Mouse (Mus musculus): ENCODE measurements at regions not wholly inside any gene's neighbourhood (a gene's known extent, or its start where the extent isn't known, plus 50 kb on each side); places are given as distances from the start of the nearest gene placed in this dataset.

- Histone ChIP-seq H3K4me1 (ENCODE audit: control insufficient read depth, insufficient read depth, low read length) (no peaks in the 10 kb centered on the region), H3K27me3 (ENCODE audit: control insufficient read depth, insufficient read depth, low read length) (no peaks in the 10 kb centered on the region), H3K9ac (ENCODE audit: low read depth, low read length) (no peak overlapping the region), H3K9me3 (replicated peaks; ENCODE audit: control insufficient read depth, low read length) (no peaks in the 10 kb centered on the region), H3K36me3 (ENCODE audit: control insufficient read depth, insufficient read depth, low read length) (no peaks in the 10 kb centered on the region), H3K27ac (ENCODE audit: low read depth, low read length) (no peak overlapping the region), H3K4me3 (ENCODE audit: low read depth, low read length) (no peak overlapping the region), H3K4me2 (no peak overlapping the region)
- ATAC-seq (replicated peaks; ENCODE audit: insufficient number of reproducible peaks, low FRiP score, low TSS enrichment), result no peak
These were observed 715.4 kb upstream of the Nr3c2 start for GRCm38 (mm10) chr8:76183836-76184235.

- H3K9ac ChIP-seq (ENCODE audit: low read depth, low read length), result no peak overlapping the region
- 70% methylated on average over 5 of the region's 5 CpGs for WGBS (ENCODE audit: insufficient replicate concordance)
- no peaks in the 10 kb centered on the region for H3K27me3 ChIP-seq (ENCODE audit: control insufficient read depth, insufficient read depth, low read length)
These were observed 711.9 kb upstream of the Nr3c2 start for GRCm38 (mm10) chr8:76187293-76187692.

GRCm38 (mm10) chr8:76211891-76212290, 687.4 kb upstream of the Nr3c2 start:
- no peaks in the 10 kb centered on the region for H3K9me3 ChIP-seq (replicated peaks; ENCODE audit: control insufficient read depth, low read length)
- no peak overlapping the region for H3K4me3 ChIP-seq (ENCODE audit: low read depth, low read length)
- no peak overlapping the region for H3K4me2 ChIP-seq
- no peaks in the 10 kb centered on the region for H3K4me1 ChIP-seq (ENCODE audit: control insufficient read depth, insufficient read depth, low read length)
- ATAC-seq (replicated peaks; ENCODE audit: insufficient number of reproducible peaks, low FRiP score, low TSS enrichment), result no peak
- H3K27ac ChIP-seq (ENCODE audit: low read depth, low read length), result no peak overlapping the region
- no peaks in the 10 kb centered on the region for H3K36me3 ChIP-seq (ENCODE audit: control insufficient read depth, insufficient read depth, low read length)
- no peaks in the 10 kb centered on the region for H3K27me3 ChIP-seq (ENCODE audit: control insufficient read depth, insufficient read depth, low read length)
- H3K9ac ChIP-seq (ENCODE audit: low read depth, low read length), result no peak overlapping the region
- WGBS (ENCODE audit: insufficient replicate concordance), result 77% methylated on average over 4 of the region's 4 CpGs

More at GRCm38 (mm10) chr8:76187293-76187692, 711.9 kb upstream of the Nr3c2 start:
- Histone ChIP-seq H3K36me3 (ENCODE audit: control insufficient read depth, insufficient read depth, low read length) (no peaks in the 10 kb centered on the region), H3K4me3 (ENCODE audit: low read depth, low read length) (no peak overlapping the region), H3K9me3 (replicated peaks; ENCODE audit: control insufficient read depth, low read length) (no peaks in the 10 kb centered on the region), H3K4me1 (ENCODE audit: control insufficient read depth, insufficient read depth, low read length) (no peaks in the 10 kb centered on the region), H3K27ac (ENCODE audit: low read depth, low read length) (no peak overlapping the region), H3K4me2 (no peak overlapping the region)
- ATAC-seq (replicated peaks; ENCODE audit: insufficient number of reproducible peaks, low FRiP score, low TSS enrichment), result no peak

- no peaks in the 10 kb centered on the region for H3K4me1 ChIP-seq (ENCODE audit: control insufficient read depth, insufficient read depth, low read length)
- no peaks in the 10 kb centered on the region for H3K36me3 ChIP-seq (ENCODE audit: control insufficient read depth, insufficient read depth, low read length)
- no peak overlapping the region for H3K4me3 ChIP-seq (ENCODE audit: low read depth, low read length)
- no peak for ATAC-seq (replicated peaks; ENCODE audit: insufficient number of reproducible peaks, low FRiP score, low TSS enrichment)
- H3K27me3 ChIP-seq (ENCODE audit: control insufficient read depth, insufficient read depth, low read length), result no peaks in the 10 kb centered on the region
- 64% methylated on average over 4 of the region's 4 CpGs for WGBS (ENCODE audit: insufficient replicate concordance)
- no peak overlapping the region for H3K9ac ChIP-seq (ENCODE audit: low read depth, low read length)
- no peak overlapping the region for H3K27ac ChIP-seq (ENCODE audit: low read depth, low read length)
- H3K9me3 ChIP-seq (replicated peaks; ENCODE audit: control insufficient read depth, low read length), result no peaks in the 10 kb centered on the region
- H3K4me2 ChIP-seq, result no peak overlapping the region
These were observed 681.2 kb upstream of the Nr3c2 start for GRCm38 (mm10) chr8:76217819-76218580.

- no peak overlapping the region for H3K4me2 ChIP-seq
- H3K36me3 ChIP-seq (ENCODE audit: control insufficient read depth, insufficient read depth, low read length), result no peaks in the 10 kb centered on the region
- no peaks in the 10 kb centered on the region for H3K4me1 ChIP-seq (ENCODE audit: control insufficient read depth, insufficient read depth, low read length)
- H3K27me3 ChIP-seq (ENCODE audit: control insufficient read depth, insufficient read depth, low read length), result no peaks in the 10 kb centered on the region
- no peak overlapping the region for H3K27ac ChIP-seq (ENCODE audit: low read depth, low read length)
- WGBS (ENCODE audit: insufficient replicate concordance), result 65% methylated on average over 1 of the region's 1 CpGs
- no peaks in the 10 kb centered on the region for H3K9me3 ChIP-seq (replicated peaks; ENCODE audit: control insufficient read depth, low read length)
- H3K9ac ChIP-seq (ENCODE audit: low read depth, low read length), result no peak overlapping the region
- no peak for ATAC-seq (replicated peaks; ENCODE audit: insufficient number of reproducible peaks, low FRiP score, low TSS enrichment)
- no peak overlapping the region for H3K4me3 ChIP-seq (ENCODE audit: low read depth, low read length)
These were observed 668.4 kb upstream of the Nr3c2 start for GRCm38 (mm10) chr8:76230847-76231246.

- H3K36me3 ChIP-seq (ENCODE audit: control insufficient read depth, insufficient read depth, low read length), result no peaks in the 10 kb centered on the region
- H3K4me1 ChIP-seq (ENCODE audit: control insufficient read depth, insufficient read depth, low read length), result no peaks in the 10 kb centered on the region
- ATAC-seq (replicated peaks; ENCODE audit: insufficient number of reproducible peaks, low FRiP score, low TSS enrichment), result no peak
- H3K27me3 ChIP-seq (ENCODE audit: control insufficient read depth, insufficient read depth, low read length), result no peaks in the 10 kb centered on the region
- WGBS (ENCODE audit: insufficient replicate concordance), result 73% methylated on average over 3 of the region's 3 CpGs
- no peak overlapping the region for H3K4me2 ChIP-seq
- no peaks in the 10 kb centered on the region for H3K9me3 ChIP-seq (replicated peaks; ENCODE audit: control insufficient read depth, low read length)
- H3K4me3 ChIP-seq (ENCODE audit: low read depth, low read length), result no peak overlapping the region
- H3K9ac ChIP-seq (ENCODE audit: low read depth, low read length), result no peak overlapping the region
- H3K27ac ChIP-seq (ENCODE audit: low read depth, low read length), result no peak overlapping the region
These were observed 650.0 kb upstream of the Nr3c2 start for GRCm38 (mm10) chr8:76249194-76249593.

- no peak for ATAC-seq (replicated peaks; ENCODE audit: insufficient number of reproducible peaks, low FRiP score, low TSS enrichment)
- Histone ChIP-seq H3K27ac (ENCODE audit: low read depth, low read length) (no peak overlapping the region), H3K4me2 (no peak overlapping the region), H3K9ac (ENCODE audit: low read depth, low read length) (no peak overlapping the region), H3K27me3 (ENCODE audit: control insufficient read depth, insufficient read depth, low read length) (no peaks in the 10 kb centered on the region), H3K4me1 (ENCODE audit: control insufficient read depth, insufficient read depth, low read length) (no peaks in the 10 kb centered on the region), H3K9me3 (replicated peaks; ENCODE audit: control insufficient read depth, low read length) (no peaks in the 10 kb centered on the region), H3K4me3 (ENCODE audit: low read depth, low read length) (no peak overlapping the region), H3K36me3 (ENCODE audit: control insufficient read depth, insufficient read depth, low read length) (no peaks in the 10 kb centered on the region)
- WGBS (ENCODE audit: insufficient replicate concordance), result 67% methylated on average over 9 of the region's 9 CpGs
These were observed 646.9 kb upstream of the Nr3c2 start for GRCm38 (mm10) chr8:76252161-76253010.
